Mouse (Mus musculus) heart, embryonic 10.5 days (tissue): Measurements from ENCODE around the gene Axin1. TPM values are rescaled to one million over a fixed set of nuclear protein-coding genes. Genes with fewer than 3 reads are reported as not detected.
"Not testable (repeated sequence)": the region's sequence is repeated elsewhere in the genome, so short reads cannot be mapped to it uniquely, and the experiment has no call there.

Experiments
- DNase-seq: peaks from one replicate; pipeline ENCODE4 v3.0.0-alpha.2; 2017; ENCODE audit warnings: low spot score
- H3K27ac ChIP-seq: fragments of 300-500 bp; sonication (generic); 2 replicates; pipeline ENCODE4 v1.5.1; 2016; ENCODE audit warnings: mild to moderate bottlenecking
- H3K27me3 ChIP-seq: fragments of 300-500 bp; sonication (generic); 2 replicates; pipeline ENCODE4 v1.6.1; 2016; ENCODE audit warnings: mild to moderate bottlenecking; ENCODE audit not compliant: poor library complexity, insufficient read depth, severe bottlenecking
- H3K36me3 ChIP-seq: fragments of 300-500 bp; sonication (generic); 2 replicates; pipeline ENCODE4 v1.6.1; 2016; ENCODE audit warnings: mild to moderate bottlenecking, moderate library complexity
- H3K4me1 ChIP-seq: fragments of 300-500 bp; sonication (generic); 2 replicates; pipeline ENCODE4 v1.6.1; 2016; ENCODE audit warnings: mild to moderate bottlenecking
- H3K4me3 ChIP-seq: fragments of 300-500 bp; sonication (generic); 2 replicates; pipeline ENCODE4 v1.5.1; 2016; ENCODE audit warnings: mild to moderate bottlenecking, moderate library complexity
- H3K9me3 ChIP-seq: fragments of 300-500 bp; sonication (generic); 2 replicates; pipeline ENCODE4 v1.6.1; 2016; ENCODE audit warnings: mild to moderate bottlenecking, moderate library complexity
- WGBS: fragments of 180-500 bp; shearing (Covaris S2); methylation state at CpG from one replicate; pipeline ENCODE4 v1.1.7; 2016; 5-methylcytosine and 5-hydroxymethylcytosine counted together
- polyA plus RNA-seq: library from polyadenylated mRNA; unstranded; fragments of >200 nt; fragmentation: Nextera tagmentation; extraction: Ambion mirVana; gene quantifications from 2 replicates; pipeline ENCODE4 v1.2.1, GENCODE M21; 2016

Axin1 gene
- polyA plus RNA-seq, 1 experiment from 2014 or later: 7.0 TPM

DNA sequence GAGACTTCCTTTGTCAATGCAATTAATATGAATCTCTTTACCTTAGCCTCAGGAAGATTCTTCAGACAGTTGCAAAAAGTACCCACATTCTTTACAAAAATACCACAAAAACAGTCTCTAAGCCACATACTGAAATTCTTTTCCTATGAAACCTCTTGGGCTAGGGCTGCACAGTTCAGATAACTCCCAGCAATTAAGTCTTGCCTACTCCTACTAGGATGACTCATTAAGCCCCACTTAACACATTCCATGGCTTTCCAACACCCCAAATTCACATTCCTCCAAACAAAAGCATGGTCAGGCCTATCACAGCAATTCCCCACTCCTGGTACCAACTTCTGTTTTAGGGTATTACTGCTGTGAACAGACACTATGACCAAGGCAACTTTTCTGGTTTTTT lies 40.1 kb downstream of the Axin1 start:
- Histone ChIP-seq H3K9me3 (no peaks in the 10 kb centered on the region), H3K4me3 (no peak overlapping the region), H3K36me3 (peaks cover 54% of the 10 kb centered on the region), H3K4me1 (no peaks in the 10 kb centered on the region), H3K27me3 (no peaks in the 10 kb centered on the region), H3K27ac (no peak overlapping the region)
- no peak for DNase-seq

DNA sequence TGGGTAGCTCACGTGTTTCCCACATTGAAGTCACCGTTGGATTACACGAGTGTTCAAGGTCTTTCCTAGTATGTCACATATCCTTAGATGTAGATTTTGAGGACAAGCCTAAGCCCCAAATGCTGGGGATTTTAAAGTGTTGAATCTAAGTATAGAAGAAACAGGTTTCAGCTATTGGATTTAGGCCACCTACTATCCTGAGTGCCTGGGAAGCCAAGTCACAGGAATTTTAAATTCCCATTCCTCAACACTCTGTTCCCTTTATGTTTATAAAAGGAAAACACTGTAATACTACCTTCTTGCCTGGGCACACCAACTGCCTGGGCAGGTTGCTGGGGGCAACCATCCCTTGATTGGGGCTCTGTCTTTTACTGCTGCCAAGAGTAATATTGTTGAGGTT lies 42.7 kb downstream of the Axin1 start:
- WGBS: 91% methylated on average over 3 of the region's 3 CpGs

DNA sequence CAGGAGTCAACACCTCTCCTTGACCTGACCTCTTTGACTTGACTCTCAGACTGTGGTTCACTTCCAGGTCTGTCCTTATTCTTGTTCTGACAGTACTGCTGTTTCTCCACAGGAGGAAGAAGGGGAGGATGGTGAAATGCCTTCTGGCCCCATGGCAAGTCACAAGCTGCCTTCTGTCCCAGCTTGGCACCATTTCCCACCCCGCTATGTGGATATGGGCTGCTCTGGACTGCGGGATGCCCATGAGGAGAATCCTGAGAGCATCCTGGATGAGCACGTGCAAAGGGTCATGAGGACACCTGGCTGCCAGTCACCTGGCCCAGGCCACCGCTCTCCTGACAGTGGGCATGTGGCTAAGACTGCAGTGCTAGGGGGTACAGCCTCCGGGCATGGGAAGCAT lies 49.1 kb downstream of the Axin1 start:
- WGBS: 94% methylated on average over 5 of the region's 5 CpGs

More for the DNA sequence above, 42.7 kb downstream of the Axin1 start:
- Histone ChIP-seq H3K36me3 (peaks cover 59% of the 10 kb centered on the region), H3K9me3 (no peaks in the 10 kb centered on the region), H3K4me1 (no peaks in the 10 kb centered on the region), H3K27ac (no peak overlapping the region), H3K4me3 (no peak overlapping the region), H3K27me3 (no peaks in the 10 kb centered on the region)
- no peak for DNase-seq

DNA sequence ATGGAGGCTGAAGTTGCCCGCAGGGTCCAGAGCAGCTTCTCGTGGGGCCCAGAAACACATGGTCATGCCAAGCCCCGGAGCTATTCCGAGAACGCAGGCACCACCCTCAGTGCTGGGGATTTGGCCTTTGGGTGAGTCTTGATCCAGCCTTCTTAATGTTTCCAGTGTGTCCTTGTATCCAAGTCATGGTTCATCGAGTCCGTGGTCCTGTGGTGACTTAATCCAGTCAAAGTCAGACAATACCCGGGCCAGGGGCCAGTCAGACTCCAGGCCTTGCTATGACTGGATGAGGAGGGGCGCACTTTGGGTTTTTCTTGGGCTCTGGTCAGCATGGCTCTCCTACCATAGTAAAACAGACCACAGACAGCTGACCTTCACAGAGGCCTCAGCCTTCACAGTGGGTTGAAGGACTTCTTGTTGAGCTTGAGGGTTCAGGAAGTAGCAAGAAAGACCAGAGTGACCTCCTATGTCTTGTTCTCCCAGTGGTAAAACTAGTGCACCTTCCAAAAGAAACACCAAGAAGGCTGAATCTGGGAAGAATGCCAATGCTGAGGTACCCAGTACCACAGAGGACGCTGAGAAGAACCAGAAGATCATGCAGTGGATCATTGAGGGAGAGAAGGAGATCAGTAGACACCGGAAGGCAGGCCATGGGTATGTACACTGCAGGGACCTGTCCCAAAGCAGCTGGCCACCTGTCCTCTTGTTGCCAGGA lies 49.8 kb downstream of the Axin1 start:
- peaks cover 94% of the 10 kb centered on the region for H3K36me3 ChIP-seq
- no peaks in the 10 kb centered on the region for H3K9me3 ChIP-seq
- no peaks in the 10 kb centered on the region for H3K4me1 ChIP-seq
- no peak overlapping the region for H3K27ac ChIP-seq
- H3K27me3 ChIP-seq: no peaks in the 10 kb centered on the region
- no peak overlapping the region for H3K4me3 ChIP-seq
- no peak for DNase-seq
- 95% methylated on average over 11 of the region's 11 CpGs for WGBS

More for the DNA sequence above, 49.1 kb downstream of the Axin1 start:
- H3K4me1 ChIP-seq: no peaks in the 10 kb centered on the region
- DNase-seq: no peak
- H3K9me3 ChIP-seq: no peaks in the 10 kb centered on the region
- no peaks in the 10 kb centered on the region for H3K27me3 ChIP-seq
- H3K27ac ChIP-seq: no peak overlapping the region
- H3K36me3 ChIP-seq: peaks cover 94% of the 10 kb centered on the region
- no peak overlapping the region for H3K4me3 ChIP-seq

GRCm38 (mm10) chr17:26191486-26191885 lies 53.0 kb downstream of the Axin1 start:
- DNase-seq, H3K27me3 ChIP-seq, H3K4me1 ChIP-seq, H3K27ac ChIP-seq, H3K9me3 ChIP-seq, H3K4me3 ChIP-seq: not testable (repeated sequence)
- 87% methylated on average over 7 of the region's 7 CpGs for WGBS
- H3K36me3 ChIP-seq: peaks cover 95% of the 10 kb centered on the region

DNA sequence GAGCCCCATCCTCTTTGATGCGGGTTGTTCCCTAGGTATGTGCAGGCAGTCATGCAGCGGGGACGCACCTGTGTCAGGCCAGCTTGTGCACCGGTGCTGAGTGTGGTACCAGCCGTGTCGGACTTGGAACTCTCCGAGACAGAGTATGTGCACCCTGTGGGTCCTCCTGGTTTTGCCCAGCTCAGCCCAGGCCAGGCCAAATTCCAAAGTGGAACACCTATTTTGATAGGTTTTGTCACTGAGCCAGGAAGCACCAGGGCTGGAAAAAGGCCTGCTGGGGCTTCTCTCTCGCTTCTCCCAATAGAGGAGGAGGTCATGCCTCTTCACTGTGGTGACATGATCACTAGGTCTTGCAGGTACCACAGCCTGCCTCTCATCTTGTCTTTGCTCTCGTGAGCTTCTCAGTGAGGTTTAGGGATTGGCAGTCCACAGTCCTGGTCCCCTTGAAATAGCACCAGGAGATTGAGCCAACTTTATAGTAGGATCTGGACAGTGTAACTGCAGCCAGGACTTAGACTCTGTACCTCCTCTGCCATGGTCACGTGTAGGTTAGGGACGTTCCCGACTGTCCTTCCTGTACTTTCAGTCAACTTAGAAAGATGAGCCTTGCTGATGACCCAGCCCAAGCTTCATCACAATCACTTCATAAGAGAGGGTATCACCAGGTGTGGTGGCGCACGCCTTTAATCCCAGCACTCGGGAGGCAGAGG lies 54.1 kb downstream of the Axin1 start:
- 95% methylated on average over 15 of the region's 15 CpGs for WGBS
- no peaks in the 10 kb centered on the region for H3K4me1 ChIP-seq
- no peaks in the 10 kb centered on the region for H3K9me3 ChIP-seq
- H3K4me3 ChIP-seq: no peak overlapping the region
- H3K27me3 ChIP-seq: no peaks in the 10 kb centered on the region
- H3K27ac ChIP-seq: no peak overlapping the region
- H3K36me3 ChIP-seq: peaks cover 97% of the 10 kb centered on the region
- no peak for DNase-seq

DNA sequence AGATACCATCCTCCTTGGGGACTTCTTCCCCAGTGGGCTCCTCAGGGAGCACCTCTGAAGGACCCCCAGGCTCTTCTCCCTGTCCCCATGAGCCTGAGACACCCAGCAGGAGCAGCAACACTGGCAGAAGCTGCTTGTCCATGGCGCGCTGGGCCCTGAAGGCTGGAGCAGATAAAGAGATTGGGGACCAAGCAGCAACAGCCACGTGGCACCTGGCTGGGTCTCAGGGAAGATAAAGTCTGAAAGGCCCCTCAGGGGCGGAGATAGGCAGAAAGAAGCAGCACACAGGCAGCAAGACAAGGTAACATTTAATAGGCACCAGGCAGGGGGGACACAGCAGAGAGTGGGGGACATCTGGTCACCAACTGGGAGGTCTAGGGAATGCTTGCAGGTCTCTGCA lies 60.4 kb downstream of the Axin1 start, which contains the start of gene Pdia2:
TSS of gene Pdia2 (minus strand) at position 196 of the 400 bp plus-strand sequence.
- H3K27me3 ChIP-seq: peaks cover 52% of the 10 kb centered on the region

GRCm38 (mm10) chr17:26200831-26201705 lies 62.6 kb downstream of the Axin1 start:
- Histone ChIP-seq H3K36me3 (peaks cover 20% of the 10 kb centered on the region), H3K4me1 (peaks cover 47% of the 10 kb centered on the region), H3K27me3 (peaks cover 74% of the 10 kb centered on the region), H3K27ac (peak overlapping the region; percentile 84), H3K9me3 (no peaks in the 10 kb centered on the region), H3K4me3 (peak overlapping the region; percentile 75)
- no peak for DNase-seq
- WGBS: 2% methylated on average over 92 of the region's 92 CpGs

More for the DNA sequence above, 60.4 kb downstream of the Axin1 start, which contains the start of gene Pdia2:
- peaks cover 41% of the 10 kb centered on the region for H3K36me3 ChIP-seq
- no peak within 1 kb of the TSS for H3K4me3 ChIP-seq
- 44% methylated on average over 4 of the region's 4 CpGs for WGBS
- H3K27ac ChIP-seq: peak within 1 kb of the TSS; percentile 7; the same call in 1 of the 2 replicates
- no peaks in the 10 kb centered on the region for H3K9me3 ChIP-seq
- H3K4me1 ChIP-seq: peaks cover 31% of the 10 kb centered on the region
- no peak for DNase-seq

- H3K4me3 ChIP-seq: no peak overlapping the region
Measured at GRCm38 (mm10) chr17:26201998-26202397, 63.5 kb downstream of the Axin1 start.

DNA sequence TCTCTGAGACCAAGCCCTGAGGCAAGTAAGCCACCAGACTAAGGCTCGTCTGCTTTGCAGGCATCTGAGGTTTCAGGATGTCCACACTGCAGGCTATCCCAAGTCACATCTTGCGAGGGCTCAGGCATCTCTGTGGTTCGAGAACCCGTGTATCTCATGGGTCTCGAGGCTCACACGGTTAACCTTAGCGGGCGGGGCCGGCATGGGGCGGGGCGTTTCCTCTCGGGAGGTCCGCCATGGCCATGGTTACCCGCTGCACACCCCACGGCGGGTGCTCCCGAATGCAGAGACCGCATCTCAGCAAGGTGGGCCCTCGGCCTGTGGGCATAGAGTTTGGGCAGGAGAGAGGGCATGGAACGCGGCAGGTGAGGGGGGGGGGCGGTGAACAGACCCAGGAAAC lies 64.2 kb downstream of the Axin1 start, which contains the start of gene Rgs11:
TSS of gene Rgs11 (plus strand) at position 215 of the 400 bp plus-strand sequence.
- no peak for DNase-seq
- 1% methylated on average over 22 of the region's 22 CpGs for WGBS
- Histone ChIP-seq H3K27ac (peak within 1 kb of the TSS; percentile 57), H3K4me1 (peaks cover 47% of the 10 kb centered on the region), H3K4me3 (peak within 1 kb of the TSS; percentile 63), H3K36me3 (peaks cover 3% of the 10 kb centered on the region), H3K27me3 (peaks cover 76% of the 10 kb centered on the region), H3K9me3 (no peaks in the 10 kb centered on the region)

More at GRCm38 (mm10) chr17:26201998-26202397, 63.5 kb downstream of the Axin1 start:
- Histone ChIP-seq H3K36me3 (peaks cover 11% of the 10 kb centered on the region), H3K4me1 (peaks cover 47% of the 10 kb centered on the region), H3K9me3 (no peaks in the 10 kb centered on the region), H3K27ac (no peak overlapping the region), H3K27me3 (peaks cover 76% of the 10 kb centered on the region)
- no peak for DNase-seq

DNA sequence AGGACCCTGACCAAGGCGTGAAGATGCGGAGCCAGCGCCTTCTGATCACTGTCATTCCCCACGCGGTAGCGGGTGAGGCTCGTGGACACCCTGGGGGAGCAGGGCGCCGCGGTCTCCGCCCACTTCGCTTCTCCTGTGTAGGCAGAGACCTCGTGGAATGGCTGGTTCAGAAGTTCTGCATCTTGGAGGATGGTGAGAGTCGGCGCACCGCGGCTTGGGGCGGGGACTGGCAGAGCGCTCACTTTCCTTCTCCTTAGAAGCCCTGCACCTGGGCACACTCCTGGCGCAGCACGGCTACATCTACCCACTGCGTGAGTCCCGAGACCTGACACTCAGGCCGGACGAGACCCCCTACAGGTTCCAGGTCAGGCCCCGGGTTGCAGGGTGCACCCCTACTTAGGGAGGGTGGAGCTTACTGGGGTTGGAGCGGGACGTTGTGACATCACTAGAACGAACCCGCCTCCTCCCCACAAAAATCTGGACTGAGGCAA lies 64.9 kb downstream of the Axin1 start:
- no peak for DNase-seq
- no peaks in the 10 kb centered on the region for H3K9me3 ChIP-seq
- 1% methylated on average over 30 of the region's 30 CpGs for WGBS
- H3K4me1 ChIP-seq: peaks cover 47% of the 10 kb centered on the region
- peak overlapping the region; percentile 63 for H3K4me3 ChIP-seq
- H3K27me3 ChIP-seq: peaks cover 76% of the 10 kb centered on the region
- H3K36me3 ChIP-seq: no peaks in the 10 kb centered on the region; the same call in 1 of the 2 replicates
- H3K27ac ChIP-seq: peak overlapping the region; percentile 57

DNA sequence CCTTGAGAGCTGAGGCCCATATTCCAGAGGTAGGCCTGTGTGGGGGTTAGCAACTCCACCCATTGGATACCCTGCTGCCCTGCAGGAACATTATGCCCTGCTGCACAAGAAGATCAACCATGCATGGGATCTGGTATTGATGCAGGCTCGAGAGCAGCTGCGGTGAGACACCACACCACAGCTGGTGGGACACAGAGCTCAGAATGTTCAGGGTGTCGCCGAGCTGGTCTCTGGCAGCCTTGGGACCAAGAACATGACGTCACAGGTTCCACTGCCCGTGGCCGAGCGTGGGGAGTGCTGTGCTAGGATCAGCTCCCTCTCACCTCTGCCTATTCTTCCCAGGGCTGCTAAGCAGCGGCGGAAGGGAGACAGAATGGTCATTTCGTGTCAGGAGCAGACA lies 66.3 kb downstream of the Axin1 start:
- Histone ChIP-seq H3K27me3 (peaks cover 66% of the 10 kb centered on the region), H3K27ac (no peak overlapping the region), H3K4me1 (peaks cover 47% of the 10 kb centered on the region), H3K36me3 (no peaks in the 10 kb centered on the region), H3K4me3 (no peak overlapping the region), H3K9me3 (no peaks in the 10 kb centered on the region)
- 36% methylated on average over 11 of the region's 11 CpGs for WGBS
- no peak for DNase-seq
